Mouse (Mus musculus): Measurements from ENCODE around the gene Hsd3b7.
"Not testable (repeated sequence)": the region's sequence is repeated elsewhere in the genome, so short reads cannot be mapped to it uniquely, and the experiment has no call there.

The Hsd3b7 gene

DNA sequence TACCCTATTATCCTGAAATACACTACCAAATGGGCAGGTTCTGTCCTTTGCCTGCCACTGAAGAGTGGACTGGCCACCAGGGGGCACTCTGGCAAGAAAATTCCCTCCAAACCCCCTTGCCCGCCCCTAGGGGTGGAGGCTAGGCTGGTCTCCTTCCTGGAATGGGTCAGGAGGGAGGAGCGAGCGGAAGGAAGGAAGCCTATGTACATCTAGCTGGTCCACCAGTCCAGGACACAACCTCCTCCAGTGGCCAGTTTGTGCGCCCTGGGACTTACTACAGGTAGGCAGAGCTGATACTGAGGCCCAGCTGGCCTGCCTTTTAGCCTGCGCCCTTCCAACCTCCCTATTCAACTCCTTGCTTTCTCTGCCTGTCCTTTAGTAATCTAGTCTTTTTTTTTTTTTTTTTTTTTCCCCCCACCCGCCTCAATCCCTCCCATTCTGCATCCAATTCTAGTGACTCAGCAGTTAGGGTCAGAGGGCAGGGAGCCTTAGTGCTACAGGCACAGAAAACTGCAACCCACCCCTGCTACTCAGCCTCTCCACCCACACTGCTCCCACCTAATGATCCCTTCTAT, at the start of gene Hsd3b7:
Gene Hsd3b7 (plus strand): TSS at position 170 of the 575 bp plus-strand sequence.
- DNase-seq = peak; percentile 79

DNA sequence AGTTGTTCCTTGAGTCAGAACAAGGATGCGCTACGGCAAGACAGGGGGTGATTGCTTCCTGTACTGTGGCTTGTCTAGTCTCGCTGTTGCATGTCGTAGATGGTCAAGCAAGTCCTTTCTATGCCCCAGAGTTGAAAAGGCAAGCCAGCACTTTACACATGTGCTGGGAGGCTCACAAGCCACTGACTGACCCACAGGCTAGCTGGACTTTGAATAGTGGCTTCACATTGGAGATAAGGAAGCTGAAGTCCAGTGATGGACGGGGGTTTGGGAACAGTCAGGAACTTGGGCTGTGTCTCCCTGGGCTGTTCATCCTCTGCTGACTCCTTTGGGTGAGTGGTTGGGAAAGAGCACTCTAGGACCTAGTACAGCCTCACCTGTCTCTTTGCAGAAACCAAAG, 48.8 kb upstream of the Hsd3b7 start:
- no peak for DNase-seq

GRCm38 (mm10) chr7:127752069-127752468, 48.3 kb upstream of the Hsd3b7 start:
- no peak for DNase-seq

- no peak for DNase-seq
Measured at GRCm38 (mm10) chr7:127753158-127753557, 47.2 kb upstream of the Hsd3b7 start.

DNA sequence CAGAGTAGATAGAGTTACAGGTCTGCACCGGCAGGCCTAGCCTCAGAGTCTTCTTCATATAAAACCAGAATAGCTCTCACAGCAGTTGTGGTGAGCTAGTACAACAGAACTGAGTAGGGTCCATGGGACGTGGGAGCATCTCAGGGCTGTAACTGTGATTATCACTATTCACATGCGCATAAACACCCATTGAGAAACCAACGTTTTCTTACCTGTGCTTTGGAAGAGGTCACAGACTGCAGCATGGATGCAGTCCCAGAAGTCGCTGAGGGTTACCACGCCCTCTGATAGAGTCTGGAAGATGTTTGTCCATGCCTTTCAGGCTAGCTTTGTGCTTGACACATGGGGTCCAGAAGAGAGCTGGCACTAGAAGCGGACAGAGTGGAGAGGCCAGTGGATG, 46.7 kb upstream of the Hsd3b7 start:
- DNase-seq = no peak

- DNase-seq = no peak
Measured at GRCm38 (mm10) chr7:127759716-127760115, 40.7 kb upstream of the Hsd3b7 start.

- no peak for DNase-seq
Measured at GRCm38 (mm10) chr7:127760478-127760877, 39.9 kb upstream of the Hsd3b7 start.

- peak; percentile 57 for DNase-seq
Measured at GRCm38 (mm10) chr7:127761026-127761425, 39.4 kb upstream of the Hsd3b7 start.

GRCm38 (mm10) chr7:127763642-127764041, 36.8 kb upstream of the Hsd3b7 start:
- no peak for DNase-seq

DNA sequence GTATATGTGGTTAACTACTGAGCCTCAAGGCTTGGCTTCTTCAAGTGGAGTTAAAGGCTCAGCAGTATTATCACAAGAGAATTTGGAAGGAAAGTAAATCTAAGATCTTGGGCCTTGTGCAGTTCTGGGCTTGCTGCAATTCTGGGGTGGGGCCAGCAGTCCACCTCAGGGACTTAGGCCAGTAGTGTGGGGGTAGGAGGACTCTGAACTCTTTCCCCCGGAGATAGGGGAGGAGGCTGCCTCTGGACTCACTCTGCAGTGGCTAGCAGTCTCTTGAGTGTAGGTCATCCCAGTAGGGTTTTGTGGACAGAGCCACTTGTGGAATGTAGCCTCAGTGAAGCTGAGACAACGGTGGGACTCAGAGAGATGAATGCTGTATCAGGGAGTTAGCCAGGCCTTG, 34.6 kb upstream of the Hsd3b7 start:
- DNase-seq = no peak

- no peak for DNase-seq
Measured at GRCm38 (mm10) chr7:127766851-127767609, 33.4 kb upstream of the Hsd3b7 start.

DNA sequence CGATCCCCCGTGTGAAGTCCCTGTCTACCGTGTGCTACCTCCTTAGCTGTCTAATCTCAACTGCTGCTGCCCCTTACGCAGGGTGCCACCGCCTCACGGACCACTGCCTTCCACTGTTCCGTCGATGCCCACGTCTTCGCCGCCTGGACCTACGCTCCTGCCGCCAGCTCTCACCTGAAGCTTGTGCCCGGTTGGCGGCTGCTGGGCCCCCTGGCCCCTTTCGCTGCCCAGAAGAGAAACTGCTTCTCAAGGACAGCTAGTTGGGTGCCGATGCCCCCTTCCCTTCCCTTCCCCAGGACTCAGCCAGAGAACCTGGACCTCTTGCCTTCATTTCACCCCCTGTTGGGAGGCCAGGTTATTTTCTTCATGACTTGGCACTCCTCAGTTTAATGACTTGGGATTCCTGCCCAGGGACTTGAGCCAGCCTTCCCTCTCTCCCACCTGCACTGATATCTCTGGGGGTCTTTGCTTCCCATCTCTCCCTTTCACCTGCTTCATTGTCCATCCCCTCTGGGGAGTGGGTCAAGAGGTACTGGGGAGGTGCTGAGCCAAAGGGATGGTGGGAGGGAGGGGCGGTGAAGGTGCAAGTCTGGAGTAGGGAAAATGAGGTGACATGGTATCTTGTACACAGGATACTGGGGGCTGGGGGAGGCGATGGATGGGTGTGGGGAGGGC, 32.6 kb upstream of the Hsd3b7 start:
- DNase-seq = no peak

- peak; percentile 37 for DNase-seq
Measured at GRCm38 (mm10) chr7:127768346-127768996, 31.9 kb upstream of the Hsd3b7 start.

GRCm38 (mm10) chr7:127768997-127769593, 31.3 kb upstream of the Hsd3b7 start:
- peak; percentile 49 for DNase-seq

- DNase-seq = peak; percentile 68
Measured at GRCm38 (mm10) chr7:127769651-127770038, 30.8 kb upstream of the Hsd3b7 start, which contains the start of gene Orai3. Orai3 (plus strand) TSS chr7:127769815.

DNA sequence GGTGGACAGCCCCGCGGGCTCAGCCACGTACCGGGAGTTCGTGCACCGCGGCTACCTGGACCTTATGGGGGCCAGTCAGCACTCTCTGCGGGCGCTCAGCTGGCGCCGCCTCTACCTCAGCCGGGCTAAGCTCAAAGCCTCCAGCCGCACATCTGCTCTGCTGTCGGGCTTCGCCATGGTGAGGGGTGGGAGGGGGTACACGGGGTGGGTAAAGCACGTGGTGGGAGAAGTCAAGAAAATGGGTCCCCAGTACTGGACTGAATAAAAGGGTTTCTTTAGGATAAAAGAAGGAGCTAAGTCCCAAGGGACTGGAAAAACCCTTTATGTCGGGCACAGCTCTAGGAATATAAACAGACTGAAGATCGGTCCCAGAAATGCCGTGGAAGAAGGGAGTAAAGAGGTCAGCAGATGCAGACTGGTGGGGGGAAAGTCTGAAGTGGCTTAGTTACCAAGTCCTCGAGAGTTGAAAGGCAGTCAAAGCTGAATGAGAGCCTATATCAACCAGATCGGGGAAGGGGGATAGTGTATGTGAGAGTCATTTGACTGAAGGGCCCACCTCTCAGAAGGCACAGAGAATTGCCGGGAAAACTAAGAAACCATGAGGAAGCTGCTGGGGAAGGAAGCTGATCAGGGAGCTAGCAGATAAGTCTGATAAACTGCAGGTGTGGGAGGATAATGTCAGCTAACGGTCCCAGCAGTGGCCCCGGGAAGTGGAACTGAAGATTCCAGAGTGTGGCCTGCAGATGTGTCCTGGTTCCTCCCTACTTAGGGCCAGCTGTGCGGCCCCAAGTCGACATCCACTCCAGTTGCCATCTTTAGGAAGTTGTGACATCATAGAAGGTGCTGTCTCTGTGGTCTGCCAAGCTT, 30.1 kb upstream of the Hsd3b7 start:
- peak; percentile 13 for DNase-seq

DNA sequence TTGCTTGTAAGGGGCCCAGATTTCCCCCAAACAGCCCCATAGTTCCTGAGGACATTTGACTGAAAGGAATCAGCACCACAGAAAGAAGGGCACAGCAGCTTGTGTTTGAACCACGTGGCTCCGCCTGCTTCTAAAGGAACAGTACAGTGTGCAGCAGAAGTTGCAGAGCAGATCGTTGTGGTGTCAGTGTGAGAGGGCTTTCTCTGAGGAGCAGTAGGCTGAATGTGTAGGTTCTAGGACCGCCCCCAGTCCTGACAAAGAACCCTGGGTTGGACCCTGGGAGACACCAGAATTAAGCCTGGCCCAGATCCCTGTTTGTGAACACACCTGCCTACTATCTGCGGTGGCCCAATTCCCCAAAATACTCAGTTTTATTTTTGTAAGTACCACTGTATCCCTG, 29.1 kb upstream of the Hsd3b7 start:
- peak; percentile 18 for DNase-seq

DNA sequence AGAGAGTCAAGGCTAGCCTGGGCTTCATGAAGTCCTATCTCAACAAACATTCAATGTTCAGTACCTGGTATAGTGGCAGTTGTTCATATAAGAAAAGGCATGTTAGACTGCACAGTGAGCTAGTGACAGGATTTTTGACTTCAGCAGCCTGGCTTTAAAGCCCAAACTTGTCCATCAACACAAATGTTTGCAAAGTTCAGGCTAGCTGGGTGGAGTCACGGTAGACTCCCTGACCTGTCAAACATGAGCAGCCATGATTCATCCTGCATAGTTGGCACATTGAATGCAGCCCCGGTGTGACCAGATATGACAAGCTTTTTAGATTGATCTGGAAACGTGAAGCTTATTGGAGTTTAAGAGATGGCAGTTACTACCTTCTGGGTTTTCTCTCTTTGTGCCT, 28.3 kb upstream of the Hsd3b7 start:
- no peak for DNase-seq

DNA sequence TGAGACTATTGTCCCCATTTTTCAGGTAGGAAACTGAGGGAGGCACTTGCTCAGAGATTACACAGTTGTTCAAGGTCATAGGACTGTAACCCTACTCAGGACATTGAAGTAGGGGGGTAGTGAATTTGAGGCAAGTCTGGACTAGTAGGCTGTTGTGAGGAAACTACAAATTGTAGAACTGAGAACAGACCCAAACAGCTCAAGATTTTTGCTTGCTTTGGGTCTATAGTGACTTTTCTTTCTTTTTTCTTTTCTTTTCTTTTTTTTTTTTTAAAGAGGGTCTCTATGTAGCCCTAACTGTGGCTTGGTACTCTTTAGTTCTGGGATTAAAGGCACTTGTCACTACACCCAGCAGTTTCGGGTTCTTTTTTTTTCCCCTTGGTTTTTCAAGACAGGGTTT, 27.8 kb upstream of the Hsd3b7 start:
- DNase-seq = no peak

DNA sequence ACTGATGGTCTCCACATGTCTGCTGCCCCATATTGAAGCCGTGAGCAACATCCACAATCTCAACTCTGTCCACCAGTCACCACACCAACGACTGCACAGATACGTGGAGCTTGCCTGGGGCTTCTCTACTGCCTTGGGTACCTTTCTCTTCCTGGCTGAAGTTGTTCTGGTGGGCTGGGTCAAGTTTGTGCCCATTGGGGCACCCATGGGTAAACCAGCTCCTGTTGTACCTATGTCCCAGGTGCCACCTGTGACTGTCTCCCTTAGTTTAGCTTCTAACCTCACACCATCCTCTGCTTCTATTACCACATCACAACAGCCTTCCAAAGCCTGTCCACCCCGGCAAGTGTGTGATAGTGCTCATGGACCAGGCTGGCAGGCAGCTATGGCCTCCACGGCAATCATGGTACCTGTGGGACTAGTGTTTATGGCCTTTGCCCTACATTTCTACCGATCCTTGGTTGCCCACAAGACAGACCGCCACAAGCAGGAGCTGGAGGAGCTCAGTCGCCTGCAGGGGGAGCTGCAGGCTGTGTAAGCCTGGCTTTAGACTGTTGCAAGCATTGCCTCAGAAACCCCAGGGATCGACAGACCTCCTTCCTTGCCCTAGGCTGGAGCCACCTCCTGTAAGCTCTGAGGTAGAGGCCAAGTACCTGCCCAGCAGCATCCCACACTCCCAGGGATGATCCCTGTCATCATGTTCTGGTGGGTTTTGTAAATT, 26.6 kb upstream of the Hsd3b7 start:
- DNase-seq = peak; percentile 79

DNA sequence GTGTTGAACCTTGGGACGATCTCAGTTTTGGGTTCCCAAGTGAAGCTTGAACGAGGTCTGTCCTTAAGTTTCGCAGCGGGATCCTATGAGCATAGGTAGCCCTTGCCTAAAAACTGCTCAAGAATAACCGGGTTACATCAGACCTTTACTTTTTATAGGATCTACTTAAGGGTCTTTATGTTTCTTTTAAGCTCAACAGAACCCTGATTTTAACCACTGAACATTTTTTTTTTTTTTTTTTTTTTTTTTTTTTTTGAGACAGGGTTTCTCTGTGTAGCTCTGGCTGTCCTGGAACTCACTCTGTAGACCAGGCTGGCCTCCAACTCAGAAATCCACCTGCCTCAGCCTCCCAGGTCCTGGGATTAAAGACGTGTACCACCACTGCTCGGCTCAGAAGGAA, 24.6 kb upstream of the Hsd3b7 start:
- not testable (repeated sequence) for DNase-seq

Measured in thymus, postnatal 25 days (tissue).